Mouse (Mus musculus) hindbrain, embryonic 13.5 days (tissue): ENCODE measurements around the gene Zfp873. TPM values are rescaled to one million over a fixed set of nuclear protein-coding genes. Genes with fewer than 3 reads are reported as not detected.
"Not testable (repeated sequence)": the region's sequence is repeated elsewhere in the genome, so short reads cannot be mapped to it uniquely, and the experiment has no call there.

ENCODE experiments used
- ATAC-seq: fragments of 200-750 bp; cut with Nextera tagmentation; 2 replicates; pipeline ENCODE4 v1.8.0; 2017; ENCODE audit warnings: moderate TSS enrichment; ENCODE audit not compliant: low FRiP score
- H3K27ac ChIP-seq: fragments of 300-500 bp; sonication (generic); 2 replicates; pipeline ENCODE4 v1.5.1; 2015; ENCODE audit warnings: inconsistent platforms, mild to moderate bottlenecking, moderate library complexity
- H3K27me3 ChIP-seq: fragments of 300-500 bp; sonication (generic); 2 replicates; pipeline ENCODE4 v1.6.1; 2015; ENCODE audit warnings: mild to moderate bottlenecking, inconsistent platforms
- H3K36me3 ChIP-seq: fragments of 300-500 bp; sonication (generic); 2 replicates; pipeline ENCODE4 v1.6.1; 2015; ENCODE audit warnings: mild to moderate bottlenecking, inconsistent platforms
- H3K4me1 ChIP-seq: fragments of 300-500 bp; sonication (generic); replicated peaks from 2 replicates; pipeline ENCODE4 v1.6.1; 2015; ENCODE audit warnings: inconsistent platforms
- H3K4me2 ChIP-seq: fragments of 300-500 bp; sonication (generic); 2 replicates; pipeline ENCODE4 v1.6.1; 2015; ENCODE audit warnings: inconsistent platforms, mild to moderate bottlenecking, moderate library complexity
- H3K4me3 ChIP-seq: fragments of 300-500 bp; sonication (generic); 2 replicates; pipeline ENCODE4 v1.5.1; 2015; ENCODE audit warnings: mild to moderate bottlenecking, inconsistent platforms
- H3K9ac ChIP-seq: fragments of 300-500 bp; sonication (generic); 2 replicates; pipeline ENCODE4 v1.6.1; 2015; ENCODE audit warnings: mild to moderate bottlenecking, inconsistent platforms
- H3K9me3 ChIP-seq: fragments of 300-500 bp; sonication (generic); 2 replicates; pipeline ENCODE4 v1.6.1; 2016; ENCODE audit warnings: inconsistent platforms
- WGBS: fragments of 180-500 bp; shearing (Covaris S2); methylation state at CpG from one replicate; pipeline ENCODE4 v1.1.7; 2015; 5-methylcytosine and 5-hydroxymethylcytosine counted together
- polyA plus RNA-seq: library from polyadenylated mRNA; unstranded; fragments of >200 nt; fragmentation: Nextera tagmentation; extraction: Ambion mirVana; gene quantifications from 2 replicates; pipeline ENCODE4 v1.2.1, GENCODE M21; 2015

Zfp873 gene
- polyA plus RNA-seq, result 13.9 and 14.4 TPM in 2 replicates

- Histone ChIP-seq H3K27ac (peak within 1 kb of the TSS; percentile 98), H3K4me2 (peak within 1 kb of the TSS; percentile 62), H3K27me3 (no peaks in the 10 kb centered on the region), H3K9ac (peak within 1 kb of the TSS; percentile 85), H3K36me3 (peaks cover 24% of the 10 kb centered on the region), H3K4me1 (peaks cover 10% of the 10 kb centered on the region), H3K4me3 (peak within 1 kb of the TSS; percentile 66), H3K9me3 (peaks cover 40% of the 10 kb centered on the region)
- 11% methylated on average over 35 of the region's 35 CpGs for WGBS
- peak; percentile 100 for ATAC-seq
These were observed at the start of gene Zfp873 for GRCm38 (mm10) chr10:82047597-82048459. Gene Zfp873, plus strand, starts transcription at chr10:82048123.

GRCm38 (mm10) chr10:82003209-82003608 is 44.7 kb upstream of the Zfp873 start:
- not testable (repeated sequence) for H3K27ac ChIP-seq, H3K27me3 ChIP-seq, H3K4me3 ChIP-seq, H3K9ac ChIP-seq, ATAC-seq, H3K4me2 ChIP-seq, H3K4me1 ChIP-seq
- Histone ChIP-seq H3K36me3 (peaks cover 54% of the 10 kb centered on the region), H3K9me3 (peaks cover 47% of the 10 kb centered on the region)
- 100% methylated on average over 1 of the region's 1 CpGs for WGBS

DNA sequence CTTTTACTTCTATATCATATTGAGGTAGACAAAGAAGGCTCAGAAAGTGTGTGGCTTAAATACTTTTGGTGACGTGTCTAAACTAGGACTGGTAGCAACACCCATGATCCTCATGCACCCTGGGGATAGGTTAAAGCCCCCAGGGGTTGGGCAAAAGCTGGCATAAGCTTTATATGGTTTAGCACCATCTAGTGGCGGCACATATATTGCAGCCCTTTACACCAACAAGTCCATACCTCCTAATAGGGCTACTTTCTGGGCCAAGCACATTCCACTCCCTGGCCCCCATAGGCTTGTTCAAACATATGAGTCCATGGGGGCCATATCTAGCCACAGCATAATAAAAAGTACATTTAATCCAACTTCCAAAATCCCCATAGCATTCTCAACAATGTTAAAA is 43.1 kb upstream of the Zfp873 start:
- peaks cover 55% of the 10 kb centered on the region for H3K36me3 ChIP-seq
- H3K9me3 ChIP-seq, result peaks cover 49% of the 10 kb centered on the region
- not testable (repeated sequence) for H3K4me2 ChIP-seq, H3K27me3 ChIP-seq, H3K9ac ChIP-seq, H3K27ac ChIP-seq, H3K4me1 ChIP-seq, ATAC-seq, H3K4me3 ChIP-seq
- WGBS, result 69% methylated on average over 2 of the region's 2 CpGs

DNA sequence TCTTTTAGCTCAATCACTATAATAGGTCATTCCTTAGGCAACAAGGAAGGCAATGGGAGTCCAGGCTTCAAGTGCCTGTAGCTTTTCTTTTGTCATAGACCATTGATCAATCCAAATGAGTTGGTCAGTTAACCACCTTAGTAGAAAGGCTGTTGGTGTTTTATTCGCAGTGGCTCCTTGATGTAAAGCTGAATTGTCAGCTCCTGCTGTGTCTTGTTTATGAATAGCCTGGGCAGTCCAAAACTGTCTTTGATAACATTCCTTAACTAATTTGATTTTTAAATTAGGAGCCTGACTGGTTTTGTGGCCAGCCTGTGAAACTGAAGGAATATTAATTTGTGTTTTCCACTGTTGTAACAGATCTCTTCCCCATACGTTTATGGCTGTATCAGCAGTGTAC is 5.7 kb upstream of the Zfp873 start:
- Histone ChIP-seq H3K27ac (no peak overlapping the region), H3K9ac (no peak overlapping the region), H3K27me3 (no peaks in the 10 kb centered on the region), H3K4me1 (peaks cover under 1% of the 10 kb centered on the region), H3K36me3 (no peaks in the 10 kb centered on the region), H3K9me3 (peaks cover 3% of the 10 kb centered on the region), H3K4me2 (no peak overlapping the region), H3K4me3 (no peak overlapping the region)
- no peak for ATAC-seq
- WGBS, result 72% methylated on average over 2 of the region's 2 CpGs

- no peak for ATAC-seq
- H3K4me3 ChIP-seq, result no peak overlapping the region
- H3K9ac ChIP-seq, result no peak overlapping the region
- no peaks in the 10 kb centered on the region for H3K27me3 ChIP-seq
- H3K4me2 ChIP-seq, result no peak overlapping the region
- no peak overlapping the region for H3K27ac ChIP-seq
- H3K4me1 ChIP-seq, result peaks cover 10% of the 10 kb centered on the region
- peaks cover 28% of the 10 kb centered on the region for H3K9me3 ChIP-seq
- WGBS, result 85% methylated on average over 3 of the region's 3 CpGs
- H3K36me3 ChIP-seq, result peaks cover 12% of the 10 kb centered on the region
These were observed 1.3 kb upstream of the Zfp873 start for GRCm38 (mm10) chr10:82046603-82047002.

- peaks cover 28% of the 10 kb centered on the region for H3K36me3 ChIP-seq
- H3K4me1 ChIP-seq, result peaks cover 10% of the 10 kb centered on the region
- H3K4me3 ChIP-seq, result peak overlapping the region; percentile 66
- peaks cover 43% of the 10 kb centered on the region for H3K9me3 ChIP-seq
- WGBS, result 31% methylated on average over 10 of the region's 10 CpGs
- H3K9ac ChIP-seq, result peak overlapping the region; percentile 85
- ATAC-seq, result peak; percentile 43; the same call in 1 of the 2 replicates
- H3K27me3 ChIP-seq, result not testable (repeated sequence)
- H3K4me2 ChIP-seq, result peak overlapping the region; percentile 62
- H3K27ac ChIP-seq, result peak overlapping the region; percentile 98
These were observed 509 bp downstream of the Zfp873 start for GRCm38 (mm10) chr10:82048460-82048804.

DNA sequence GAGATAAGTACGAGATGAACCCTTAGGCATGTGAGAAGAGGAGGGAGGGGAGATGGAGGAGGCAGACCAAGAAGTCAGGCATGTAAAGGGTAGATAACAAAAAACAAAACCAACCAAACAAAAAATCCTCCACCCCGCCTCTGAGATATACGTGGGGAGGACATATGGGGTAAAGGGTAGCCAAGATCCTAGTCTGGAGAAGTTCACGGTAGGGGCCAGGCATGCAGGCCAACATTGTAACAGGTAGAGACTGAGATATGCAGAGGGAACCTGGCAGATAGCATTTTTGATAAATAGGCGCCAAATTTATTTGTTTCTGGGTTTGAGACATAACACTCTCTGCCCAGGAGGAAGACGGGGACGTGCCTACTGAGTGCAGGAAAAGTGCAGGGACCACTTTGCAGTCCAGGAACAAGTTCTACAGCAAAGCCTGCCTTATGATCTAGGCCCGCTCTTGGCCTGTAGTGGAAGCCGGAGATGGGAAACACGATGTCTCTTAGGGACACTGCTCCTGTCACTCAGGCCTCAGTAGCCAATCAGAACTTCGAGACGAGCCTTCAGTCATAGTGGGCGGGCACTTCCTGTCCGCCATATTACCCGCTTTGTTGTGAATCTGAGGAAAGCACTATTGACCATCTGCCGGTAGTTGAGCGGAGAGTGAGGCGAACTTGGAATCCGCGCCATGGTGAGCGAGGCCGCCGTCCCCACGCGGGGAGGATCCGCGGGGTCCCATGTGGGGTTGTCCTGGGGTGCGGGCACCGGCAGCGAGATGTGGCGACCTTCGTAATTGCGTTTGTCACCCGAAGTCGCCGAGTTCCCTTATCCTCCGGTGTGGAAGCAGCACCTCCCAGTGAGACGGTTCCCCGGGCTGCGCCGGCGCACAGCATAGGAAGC is 35.1 kb downstream of the Zfp873 start, which contains the start of gene BC024063:
Gene BC024063 (plus strand): TSS at position 626 of the 894 bp plus-strand sequence.
- ATAC-seq, result peak; percentile 99
- H3K4me1 ChIP-seq, H3K27me3 ChIP-seq: not testable (repeated sequence)
- Histone ChIP-seq H3K27ac (peak within 1 kb of the TSS; percentile 91), H3K4me2 (peak within 1 kb of the TSS; percentile 52), H3K9me3 (peaks cover 12% of the 10 kb centered on the region), H3K9ac (peak within 1 kb of the TSS; percentile 75), H3K4me3 (peak within 1 kb of the TSS; percentile 45), H3K36me3 (peaks cover 13% of the 10 kb centered on the region)
- 18% methylated on average over 42 of the region's 42 CpGs for WGBS

DNA sequence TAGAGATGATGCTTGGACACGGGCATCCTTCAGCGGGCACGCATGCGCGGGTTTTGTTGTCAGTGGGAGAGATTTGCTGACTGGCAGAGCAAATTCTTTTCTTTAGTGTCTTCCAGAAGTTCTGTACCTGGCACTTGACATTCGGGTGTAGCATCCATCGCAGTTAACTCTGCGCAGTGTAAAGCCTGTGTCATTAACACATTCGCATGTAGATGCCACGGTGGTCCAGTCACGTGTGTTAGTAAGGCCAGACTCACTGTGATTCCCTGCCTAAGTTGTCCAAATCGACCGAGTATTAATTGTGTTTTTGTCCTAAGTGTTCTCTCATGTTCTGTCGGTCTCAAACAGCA is 35.7 kb downstream of the Zfp873 start:
- ATAC-seq, H3K27me3 ChIP-seq, H3K4me1 ChIP-seq: not testable (repeated sequence)
- Histone ChIP-seq H3K36me3 (peaks cover 13% of the 10 kb centered on the region), H3K4me2 (peak overlapping the region; percentile 52), H3K9me3 (peaks cover 12% of the 10 kb centered on the region), H3K4me3 (peak overlapping the region; percentile 45), H3K9ac (peak overlapping the region; percentile 75), H3K27ac (peak overlapping the region; percentile 91)
- 26% methylated on average over 14 of the region's 14 CpGs for WGBS

Other genes starting within 250 kb of the Zfp873 start
- 2.6 and 3.4 TPM in 2 replicates for gene Gm4767, start 235.9 kb upstream of the Zfp873 start, polyA plus RNA-seq
- 13.7 and 14.8 TPM in 2 replicates for gene Gm32687, start 184.2 kb upstream of the Zfp873 start, polyA plus RNA-seq
- 4.9 and 8.2 TPM in 2 replicates for gene Zfp781, start 117.6 kb upstream of the Zfp873 start, polyA plus RNA-seq
- gene BC024063, start 35.2 kb downstream of the Zfp873 start, polyA plus RNA-seq, result 7.1 and 7.6 TPM in 2 replicates
- gene AU041133, start 79.9 kb downstream of the Zfp873 start, polyA plus RNA-seq, result 9.1 and 9.6 TPM in 2 replicates
- gene Zfp938, start 193.2 kb downstream of the Zfp873 start, polyA plus RNA-seq, result 23.2 and 24.6 TPM in 2 replicates